ENCODE assay signal across 18 mouse cellular contexts in the genomic region with DNA sequence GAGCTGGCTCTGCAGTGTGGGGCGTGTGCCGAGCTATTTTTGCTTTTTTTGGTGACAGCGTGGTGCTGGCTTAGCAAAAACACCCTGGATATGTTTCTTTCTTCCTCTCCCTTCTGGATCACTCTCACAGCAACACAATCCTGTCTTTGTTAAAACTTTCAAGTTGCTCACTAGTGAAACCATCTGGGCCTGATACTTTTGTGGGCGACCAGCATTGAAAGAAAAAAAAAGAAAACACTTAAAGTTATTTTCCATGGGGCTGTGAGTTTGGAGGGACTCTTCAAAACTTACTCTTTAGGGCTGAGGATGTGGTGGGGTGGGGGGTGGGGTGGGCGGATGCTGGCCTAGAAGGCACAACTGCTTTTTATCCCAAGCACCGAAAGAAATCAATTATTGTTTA.
DNase-seq lines count a peak whose midpoint lies in the region; ATAC-seq and TF ChIP-seq lines count a peak whose summit lies in the region.
"Had no signal": no experiment of that assay in that cellular context is flagged by ENCODE, and none has a peak within 500 bp of the region (broad histone marks: within the 10 kb centered on the region; RNA-seq: fewer than 3 reads in every experiment).

No protein-coding gene starts in this region.

- DNase-seq in layer of hippocampus, adult 2 months (ENCODE audit: low spot score in 2 of 2), result no peak
- no peak for DNase-seq in layer of hippocampus, adult 9-10 months (ENCODE audit: low spot score)
- DNase-seq in thymus, postnatal 14 days, result peak; percentile 25
- no peak for DNase-seq in thymus, postnatal 36 days
- DNase-seq in embryonic facial prominence, embryonic 14.5 days (ENCODE audit: low spot score), result peak; percentile 62
- DNase-seq in naive thymus-derived CD4-positive, alpha-beta T cell, adult 2 months (ENCODE audit: low read depth), result peak; percentile 71
- no peak for DNase-seq in left cerebral cortex, postnatal 14 days (ENCODE audit: low spot score in 2 of 2)
- no peak for DNase-seq in retina, embryonic 14.5 days (ENCODE audit: low spot score)
- DNase-seq: cerebellum, adult 11-12 months; cerebellum, postnatal 36 days; kidney, postnatal 10 days; layer of hippocampus, adult 9-11 months; liver, embryonic 13.5 days; lung, postnatal 36 days had no signal

- peak overlapping the region; percentile 28; the same call in 1 of the 2 replicates for H3K27ac ChIP-seq in layer of hippocampus, adult 2 months
- peak overlapping the region; percentile 63 for H3K27ac ChIP-seq in embryonic facial prominence, embryonic 14.5 days (replicated peaks; ENCODE audit: low read depth, low read length)
- H3K27ac ChIP-seq: heart, embryonic 15.5 days; hindbrain, embryonic 12.5 days; liver, embryonic 13.5 days had no signal

- TF ChIP-seq CTCF in layer of hippocampus, adult 2 months (conservative IDR thresholded peaks at IDR 0.05), result no peak

- peaks cover 16% of the 10 kb centered on the region for H3K36me3 ChIP-seq in embryonic facial prominence, embryonic 14.5 days (ENCODE audit: control insufficient read depth, insufficient read depth, low read length)
- H3K36me3 ChIP-seq: heart, embryonic 15.5 days had no signal

- 0 out of 2 replicates have a peak, but pooled peaks have one; percentile 16 for ATAC-seq in embryonic facial prominence, embryonic 14.5 days (ENCODE audit: low read depth)
- ATAC-seq: intestine, embryonic 16.5 days had no signal

- H3K4me3 ChIP-seq in layer of hippocampus, adult 2 months, result no peak overlapping the region
- H3K4me3 ChIP-seq in embryonic facial prominence, embryonic 14.5 days (ENCODE audit: low read depth, low read length), result no peak overlapping the region
- H3K4me3 ChIP-seq: heart, embryonic 15.5 days; hindbrain, embryonic 12.5 days; liver, embryonic 13.5 days had no signal

- intact Hi-C loops in left cerebral cortex, postnatal 14 days (cut with DNase I), result no loop called here

- no peak overlapping the region for H3K4me2 ChIP-seq in embryonic facial prominence, embryonic 14.5 days (ENCODE audit: low read depth, low read length)
- H3K4me2 ChIP-seq: heart, embryonic 15.5 days; hindbrain, embryonic 12.5 days; liver, embryonic 13.5 days; midbrain, embryonic 11.5 days had no signal

- H3K4me1 ChIP-seq in embryonic facial prominence, embryonic 14.5 days (ENCODE audit: control insufficient read depth, insufficient read depth, low read length), result peaks cover 25% of the 10 kb centered on the region

- 37% methylated on average over 6 of the region's 6 CpGs for WGBS in embryonic facial prominence, embryonic 14.5 days

- no peak overlapping the region for H3K9ac ChIP-seq in embryonic facial prominence, embryonic 14.5 days (ENCODE audit: low read depth, low read length)
- H3K9ac ChIP-seq: heart, embryonic 15.5 days; hindbrain, embryonic 12.5 days; liver, embryonic 13.5 days had no signal

- no peaks in the 10 kb centered on the region for H3K9me3 ChIP-seq in embryonic facial prominence, embryonic 14.5 days (ENCODE audit: control insufficient read depth, low read length)
- H3K9me3 ChIP-seq: heart, embryonic 15.5 days; hindbrain, embryonic 12.5 days; liver, embryonic 13.5 days had no signal

- H3K27me3 ChIP-seq in embryonic facial prominence, embryonic 14.5 days (replicated peaks; ENCODE audit: control insufficient read depth, insufficient read depth, low read length), result no peaks in the 10 kb centered on the region
- H3K27me3 ChIP-seq: heart, embryonic 15.5 days; hindbrain, embryonic 12.5 days; liver, embryonic 13.5 days had no signal

Comparison
In these comparisons a context has a peak if more than half of its experiments do, and no peak if none do; other contexts are left out.
1. DNase-seq: peak in thymus, postnatal 14 days (single experiment), embryonic facial prominence, embryonic 14.5 days (single experiment) and naive thymus-derived CD4-positive, alpha-beta T cell, adult 2 months (single experiment); none in layer of hippocampus, adult 2 months (0 of 2), layer of hippocampus, adult 9-10 months (single experiment), thymus, postnatal 36 days (0 of 2), left cerebral cortex, postnatal 14 days (0 of 2) and retina, embryonic 14.5 days (single experiment).